Mouse (Mus musculus) myocyte (in vitro differentiated cells): ENCODE measurements around the gene Plk3.

Experiments
- POLR2A ChIP-seq: IDR thresholded peaks from one replicate; pipeline ENCODE4 v1.6.1; 2011; ENCODE audit warnings: low read depth, mild to moderate bottlenecking, control low read depth, moderate library complexity; ENCODE audit not compliant: insufficient read length
- USF1 ChIP-seq: IDR thresholded peaks from one replicate; pipeline ENCODE4 v1.6.1; 2011; ENCODE audit warnings: low read depth, mild to moderate bottlenecking, control low read depth, moderate library complexity

DNA sequence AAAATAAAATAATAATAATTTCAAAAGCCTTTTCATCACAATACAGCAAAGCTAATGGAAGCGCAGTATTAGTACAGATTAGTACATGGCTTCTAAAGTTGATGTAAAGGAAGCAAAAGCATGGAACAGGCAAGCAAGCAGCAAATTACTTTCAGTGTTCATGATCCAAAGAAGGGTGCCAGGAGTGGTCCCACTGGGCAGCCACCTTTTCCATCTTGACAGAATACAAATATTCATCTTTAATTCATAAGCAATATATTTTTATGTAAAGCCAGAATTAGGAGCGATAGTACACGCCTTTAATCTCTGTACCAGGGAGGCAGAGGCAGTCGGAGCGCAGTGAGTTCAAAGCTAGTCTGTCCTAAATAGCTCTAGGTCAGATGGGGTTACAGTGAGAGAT lies 14.1 kb downstream of the Plk3 start:
- TF ChIP-seq USF1 (no peak), POLR2A (no peak)
